Mouse (Mus musculus): ENCODE measurements around the gene Hoxd1. TPM values are rescaled to one million over a fixed set of nuclear protein-coding genes. Genes with fewer than 3 reads are reported as not detected.

The Hoxd1 gene
- polyA plus RNA-seq, 1 experiment = not detected

DNA sequence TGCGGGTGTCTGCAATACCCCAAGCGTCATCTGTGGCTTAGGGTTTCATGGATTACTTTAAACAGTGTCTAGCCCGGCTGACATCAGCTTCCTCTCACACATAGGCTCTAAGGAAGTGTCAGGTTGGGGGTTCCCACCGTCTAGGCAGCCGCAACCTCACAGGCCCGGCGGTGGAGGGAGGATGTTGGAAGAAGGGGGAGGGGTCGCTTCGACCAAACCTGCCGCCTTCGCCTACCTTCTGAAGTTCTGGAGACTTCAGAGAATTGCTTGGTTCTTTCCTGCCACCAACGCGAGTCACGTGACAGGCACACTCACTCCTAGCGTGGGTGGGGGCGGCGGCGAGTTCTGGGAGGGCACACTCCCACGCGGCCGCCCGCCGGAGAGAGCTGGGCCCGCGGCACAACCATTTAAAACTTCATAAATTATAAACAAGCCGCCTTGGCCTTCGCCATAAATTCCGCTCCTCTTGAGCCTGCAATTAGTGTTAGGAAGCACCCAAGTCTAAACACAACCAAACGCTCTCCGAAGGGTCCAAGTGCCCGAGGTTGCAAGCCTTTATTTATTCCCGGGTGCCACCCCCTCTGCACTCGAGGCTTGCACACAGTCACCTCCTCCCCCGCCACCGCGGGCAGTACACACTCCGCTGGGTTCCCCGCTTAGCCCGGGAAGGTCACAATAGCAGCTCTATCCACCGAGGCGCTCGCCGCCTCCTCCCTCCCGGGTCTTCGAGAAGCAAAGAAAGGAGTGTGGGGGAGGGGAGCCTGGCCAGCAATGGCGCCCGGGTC, 13.3 kb upstream of the Hoxd1 start:
- no peak for TF ChIP-seq CTCF (IDR thresholded peaks at IDR 0.05; ENCODE audit: extremely low read depth, insufficient read length, insufficient replicate concordance, low read depth, low read length)
- Histone ChIP-seq H3K36me3 (ENCODE audit: control insufficient read depth, insufficient read depth, low read length) (no peaks in the 10 kb centered on the region), H3K4me3 (ENCODE audit: low read depth, low read length) (peak overlapping the region; percentile 23), H3K27me3 (ENCODE audit: control insufficient read depth, insufficient read depth, low read length) (peaks cover 86% of the 10 kb centered on the region), H3K27ac (ENCODE audit: insufficient read depth, low read depth, low read length) (no peak overlapping the region), H3K4me1 (ENCODE audit: control insufficient read depth, insufficient read depth, insufficient read length, low read length) (peaks cover 3% of the 10 kb centered on the region; the same call in 1 of the 2 replicates)
- 3% methylated on average over 47 of the region's 47 CpGs for WGBS

DNA sequence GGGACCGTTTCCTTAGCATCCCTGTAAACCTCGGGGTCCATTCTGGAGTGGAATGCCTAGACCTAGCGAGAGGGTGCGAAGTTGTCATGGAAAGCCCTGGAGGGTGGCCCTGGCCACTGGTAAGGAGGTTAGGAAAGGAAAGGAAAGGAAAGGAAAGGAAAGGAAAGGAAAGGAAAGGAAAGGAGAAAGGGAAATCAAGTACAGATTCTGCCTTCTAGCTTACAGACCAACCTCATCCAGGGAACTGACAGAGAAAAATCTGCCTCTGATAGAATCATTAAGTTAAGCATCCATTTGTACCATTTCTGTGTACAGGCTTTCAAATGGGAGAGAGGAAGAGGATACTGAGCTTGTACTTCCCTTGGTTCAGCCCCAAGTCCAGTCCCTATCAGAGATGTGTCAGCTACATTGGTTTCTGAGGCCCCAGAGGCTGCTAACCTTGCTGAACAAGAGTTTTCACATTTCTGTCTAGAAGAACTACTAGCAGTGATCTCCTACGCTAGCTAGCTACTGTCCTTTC, 12.0 kb upstream of the Hoxd1 start:
- TF ChIP-seq POLR2A (IDR thresholded peaks at IDR 0.05; ENCODE audit: low read depth, low read length) (no peak), CTCF (IDR thresholded peaks at IDR 0.05; ENCODE audit: extremely low read depth, insufficient read length, insufficient replicate concordance, low read depth, low read length) (no peak)
- Histone ChIP-seq H3K27ac (ENCODE audit: insufficient read depth, low read depth, low read length) (no peak overlapping the region), H3K27me3 (ENCODE audit: control insufficient read depth, insufficient read depth, low read length) (peaks cover 79% of the 10 kb centered on the region), H3K4me3 (ENCODE audit: low read depth, low read length) (no peak overlapping the region), H3K36me3 (ENCODE audit: control insufficient read depth, insufficient read depth, low read length) (no peaks in the 10 kb centered on the region), H3K4me1 (ENCODE audit: control insufficient read depth, insufficient read depth, insufficient read length, low read length) (peaks cover 3% of the 10 kb centered on the region; the same call in 1 of the 2 replicates)
- 42% methylated on average over 5 of the region's 5 CpGs for WGBS

DNA sequence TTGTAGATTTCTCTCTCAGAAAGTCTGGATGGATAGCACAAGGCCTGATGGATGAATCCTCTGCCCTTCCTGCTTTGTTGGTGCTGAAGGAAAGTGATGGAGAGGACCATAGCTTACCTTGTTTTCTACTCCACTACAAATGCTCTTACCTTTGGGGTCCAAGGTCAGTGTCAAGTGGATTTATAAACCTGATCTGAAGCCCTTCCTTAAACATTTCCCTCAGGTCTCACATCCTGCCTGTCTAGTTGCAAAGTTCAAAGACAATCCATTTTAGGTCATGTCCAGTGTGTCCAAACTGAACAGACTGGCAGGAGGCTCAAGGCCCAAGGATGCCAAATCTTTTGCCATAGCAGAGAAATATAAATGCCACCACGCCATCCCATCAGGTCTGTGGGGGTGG, 10.9 kb upstream of the Hoxd1 start:
- Histone ChIP-seq H3K36me3 (ENCODE audit: control insufficient read depth, insufficient read depth, low read length) (no peaks in the 10 kb centered on the region), H3K27me3 (ENCODE audit: control insufficient read depth, insufficient read depth, low read length) (peaks cover 70% of the 10 kb centered on the region), H3K4me1 (ENCODE audit: control insufficient read depth, insufficient read depth, insufficient read length, low read length) (peaks cover 3% of the 10 kb centered on the region; the same call in 1 of the 2 replicates), H3K4me3 (ENCODE audit: low read depth, low read length) (no peak overlapping the region), H3K27ac (ENCODE audit: insufficient read depth, low read depth, low read length) (no peak overlapping the region)
- 69% methylated on average over 1 of the region's 1 CpGs for WGBS
- TF ChIP-seq POLR2A (IDR thresholded peaks at IDR 0.05; ENCODE audit: low read depth, low read length) (no peak), CTCF (IDR thresholded peaks at IDR 0.05; ENCODE audit: extremely low read depth, insufficient read length, insufficient replicate concordance, low read depth, low read length) (no peak)

DNA sequence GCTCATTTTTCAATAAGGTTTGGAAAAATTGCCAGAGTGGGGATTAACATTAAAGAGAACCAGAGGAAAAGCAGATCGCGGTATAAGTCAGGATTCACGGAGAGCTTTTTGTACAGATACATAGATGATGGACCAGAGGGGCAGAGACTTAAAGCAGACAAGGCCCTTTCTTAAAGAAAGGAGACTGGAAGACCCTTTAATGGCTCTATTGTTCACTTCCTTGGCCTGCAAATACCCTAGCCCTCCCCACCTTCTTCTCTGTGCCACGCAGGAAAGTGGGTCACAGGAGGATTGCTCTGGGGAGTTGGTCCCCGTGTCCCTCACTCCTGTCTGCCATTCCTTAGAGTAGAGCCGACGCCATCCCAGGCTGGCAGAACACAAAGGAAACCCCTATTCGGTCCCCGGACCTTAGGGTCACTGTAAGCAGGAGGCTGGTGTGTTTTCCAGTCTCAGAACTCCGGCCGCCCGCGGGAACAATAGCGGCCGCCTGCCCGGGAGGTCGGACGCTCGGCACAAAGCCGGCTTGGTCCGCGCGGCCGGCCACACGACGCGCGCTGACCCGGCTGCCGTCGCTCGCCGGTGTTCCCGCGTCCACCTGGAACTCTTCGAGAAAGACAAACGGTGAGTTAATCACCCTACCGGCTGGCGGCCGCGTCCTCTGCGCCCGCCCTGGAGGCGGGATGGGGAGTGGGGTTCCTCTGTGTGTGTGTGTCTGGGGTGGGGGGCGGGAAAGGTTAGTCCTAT, 10.2 kb upstream of the Hoxd1 start:
- Histone ChIP-seq H3K36me3 (ENCODE audit: control insufficient read depth, insufficient read depth, low read length) (no peaks in the 10 kb centered on the region), H3K4me1 (ENCODE audit: control insufficient read depth, insufficient read depth, insufficient read length, low read length) (peaks cover 3% of the 10 kb centered on the region; the same call in 1 of the 2 replicates), H3K27me3 (ENCODE audit: control insufficient read depth, insufficient read depth, low read length) (peaks cover 62% of the 10 kb centered on the region), H3K27ac (ENCODE audit: insufficient read depth, low read depth, low read length) (no peak overlapping the region), H3K4me3 (ENCODE audit: low read depth, low read length) (no peak overlapping the region)
- TF ChIP-seq CTCF (IDR thresholded peaks at IDR 0.05; ENCODE audit: extremely low read depth, insufficient read length, insufficient replicate concordance, low read depth, low read length) (no peak), POLR2A (IDR thresholded peaks at IDR 0.05; ENCODE audit: low read depth, low read length) (no peak)
- WGBS = 8% methylated on average over 45 of the region's 45 CpGs

DNA sequence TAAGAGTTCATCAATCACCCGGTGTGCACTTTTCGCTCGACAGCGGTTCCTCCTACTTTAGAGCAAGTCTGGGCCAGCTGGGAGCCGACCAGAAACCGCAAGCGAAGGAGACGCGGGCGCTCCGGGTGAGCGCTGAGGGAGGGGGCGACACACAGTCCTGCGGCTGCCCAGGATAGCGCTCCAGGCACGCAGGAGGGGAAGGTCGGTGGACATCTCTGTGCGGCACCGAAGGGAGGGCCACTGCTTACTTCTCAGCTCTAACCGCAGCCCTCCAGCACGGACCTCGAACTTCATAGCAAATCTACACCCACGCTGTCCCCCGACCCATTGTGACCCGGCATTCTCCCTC, 9.6 kb upstream of the Hoxd1 start:
- H3K36me3 ChIP-seq (ENCODE audit: control insufficient read depth, insufficient read depth, low read length) = no peaks in the 10 kb centered on the region
- 6% methylated on average over 25 of the region's 25 CpGs for WGBS
- H3K27ac ChIP-seq (ENCODE audit: insufficient read depth, low read depth, low read length) = no peak overlapping the region
- no peak overlapping the region; the same call in 1 of the 2 replicates for H3K4me3 ChIP-seq (ENCODE audit: low read depth, low read length)
- peaks cover 57% of the 10 kb centered on the region for H3K27me3 ChIP-seq (ENCODE audit: control insufficient read depth, insufficient read depth, low read length)
- TF ChIP-seq CTCF (IDR thresholded peaks at IDR 0.05; ENCODE audit: extremely low read depth, insufficient read length, insufficient replicate concordance, low read depth, low read length) (no peak), POLR2A (IDR thresholded peaks at IDR 0.05; ENCODE audit: low read depth, low read length) (no peak)
- peaks cover 3% of the 10 kb centered on the region; the same call in 1 of the 2 replicates for H3K4me1 ChIP-seq (ENCODE audit: control insufficient read depth, insufficient read depth, insufficient read length, low read length)

DNA sequence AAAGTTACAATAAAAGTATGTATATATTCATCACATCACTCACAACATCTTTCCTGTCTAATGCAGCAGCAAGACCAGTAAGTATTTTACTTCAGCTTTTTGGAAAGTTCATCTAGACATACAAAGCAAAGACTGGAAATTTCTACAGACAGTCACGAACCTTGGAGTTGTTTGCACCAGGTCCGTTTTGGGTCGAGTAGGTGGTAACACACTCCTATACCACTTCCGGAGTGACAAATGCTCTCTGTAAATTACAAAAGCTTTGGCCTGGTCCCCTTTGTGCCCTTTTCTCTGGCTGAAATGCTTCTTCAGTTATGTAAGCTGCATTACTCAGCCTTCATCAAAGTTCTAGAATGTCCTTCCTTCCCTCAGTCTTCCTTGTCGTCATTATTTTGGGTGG, 9.1 kb upstream of the Hoxd1 start:
- Histone ChIP-seq H3K27me3 (ENCODE audit: control insufficient read depth, insufficient read depth, low read length) (peaks cover 53% of the 10 kb centered on the region), H3K4me1 (ENCODE audit: control insufficient read depth, insufficient read depth, insufficient read length, low read length) (peaks cover 3% of the 10 kb centered on the region; the same call in 1 of the 2 replicates), H3K36me3 (ENCODE audit: control insufficient read depth, insufficient read depth, low read length) (no peaks in the 10 kb centered on the region), H3K27ac (ENCODE audit: insufficient read depth, low read depth, low read length) (no peak overlapping the region), H3K4me3 (ENCODE audit: low read depth, low read length) (no peak overlapping the region)
- TF ChIP-seq POLR2A (IDR thresholded peaks at IDR 0.05; ENCODE audit: low read depth, low read length) = no peak
- TF ChIP-seq CTCF (IDR thresholded peaks at IDR 0.05; ENCODE audit: extremely low read depth, insufficient read length, insufficient replicate concordance, low read depth, low read length) = no peak
- 41% methylated on average over 5 of the region's 5 CpGs for WGBS

DNA sequence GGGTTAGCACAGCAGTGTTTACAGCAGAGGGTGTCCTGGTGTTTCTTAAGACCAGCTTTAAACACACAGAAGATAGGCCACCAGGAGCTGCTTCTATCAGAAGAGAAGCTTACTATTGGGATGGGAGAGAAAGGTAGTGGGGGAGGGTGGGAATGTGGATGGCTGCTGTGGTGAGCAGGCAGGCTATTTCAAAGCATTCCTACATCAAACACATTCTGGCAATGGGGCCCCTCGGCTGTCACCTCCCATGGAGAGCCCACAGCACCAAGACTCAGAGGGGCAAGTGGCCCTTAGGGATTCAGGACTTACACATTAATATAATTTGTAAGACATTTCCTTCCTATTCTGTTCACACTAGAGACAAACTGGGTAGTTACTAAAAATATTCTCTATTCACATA, 2.6 kb upstream of the Hoxd1 start:
- 19% methylated on average over 1 of the region's 1 CpGs for WGBS
- Histone ChIP-seq H3K27ac (ENCODE audit: insufficient read depth, low read depth, low read length) (no peak overlapping the region), H3K36me3 (ENCODE audit: control insufficient read depth, insufficient read depth, low read length) (no peaks in the 10 kb centered on the region), H3K4me1 (ENCODE audit: control insufficient read depth, insufficient read depth, insufficient read length, low read length) (peaks cover 7% of the 10 kb centered on the region), H3K4me3 (ENCODE audit: low read depth, low read length) (no peak overlapping the region), H3K27me3 (ENCODE audit: control insufficient read depth, insufficient read depth, low read length) (peaks cover 20% of the 10 kb centered on the region)
- no peak for TF ChIP-seq POLR2A (IDR thresholded peaks at IDR 0.05; ENCODE audit: low read depth, low read length)
- TF ChIP-seq CTCF (IDR thresholded peaks at IDR 0.05; ENCODE audit: extremely low read depth, insufficient read length, insufficient replicate concordance, low read depth, low read length) = no peak
